Mouse (Mus musculus): ENCODE results near the gene Hoxa5.

Hoxa5 gene

DNA sequence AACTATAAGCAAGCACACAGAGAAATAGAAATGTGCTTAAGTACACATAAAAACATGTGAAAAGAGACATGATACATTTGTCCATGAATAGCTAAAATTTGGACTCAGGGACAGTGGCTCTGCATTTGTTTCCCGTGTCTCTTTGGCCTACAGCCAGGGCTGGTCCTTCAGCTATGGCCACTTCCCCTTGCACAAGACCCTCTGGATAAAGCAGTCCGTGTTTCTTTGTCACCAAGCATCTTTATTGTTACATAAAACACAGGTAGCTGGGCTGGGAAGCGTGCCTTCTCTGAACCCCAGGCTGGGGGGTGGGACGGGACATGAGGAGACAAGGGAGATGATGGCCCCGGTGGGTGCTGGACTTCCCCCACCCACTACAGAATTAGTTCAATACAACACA is 9.9 kb upstream of the Hoxa5 start:
- DNase-seq (ENCODE audit: low spot score) = no peak

DNA sequence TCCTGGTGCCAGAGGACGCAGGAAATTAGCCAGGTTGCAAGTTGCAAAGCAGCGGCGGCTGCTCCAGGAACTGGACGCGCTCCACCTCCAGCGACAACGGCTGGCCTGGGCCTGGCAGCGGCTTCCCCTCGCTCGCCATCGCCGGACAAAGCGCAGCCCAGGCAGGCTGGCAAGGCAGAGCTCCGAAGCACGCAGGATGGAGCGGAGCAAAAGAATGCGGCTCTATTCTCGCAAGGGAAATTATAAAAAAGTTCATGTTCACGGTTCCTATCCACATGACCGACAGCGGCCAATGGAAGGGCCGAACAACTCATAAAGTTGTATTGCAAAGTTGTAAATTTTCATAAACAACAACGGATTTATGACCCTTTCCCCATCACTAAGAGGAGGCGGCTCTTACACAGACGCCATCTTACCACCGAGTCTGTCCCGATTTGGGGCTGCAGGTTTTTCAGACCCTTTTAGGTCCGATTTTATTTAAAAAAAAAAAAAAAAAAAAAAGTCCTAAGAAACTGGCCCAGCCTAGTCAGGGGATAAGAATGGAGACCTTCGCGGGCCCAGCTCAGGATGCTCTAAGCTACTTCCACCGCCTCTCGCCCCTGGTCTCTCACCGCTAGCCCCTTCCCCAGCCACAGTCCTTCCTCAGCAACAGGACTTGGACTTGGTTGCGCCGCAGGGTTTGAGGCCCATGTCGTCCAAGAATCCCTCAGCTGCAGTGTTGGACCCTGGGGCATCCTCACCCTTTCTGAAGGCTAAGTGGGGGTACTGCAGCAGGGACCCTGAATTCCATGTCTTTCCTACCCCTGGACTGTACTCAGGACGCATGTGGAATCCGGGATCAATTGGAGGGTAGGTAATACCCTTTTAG is 9.0 kb upstream of the Hoxa5 start, which contains the start of the genes Hoxa3 and Gm28308:
Gene Hoxa3, minus strand, starts transcription at position 218 of the 868 bp plus-strand sequence.
Gene Gm28308, minus strand, starts transcription at position 221 of the 868 bp plus-strand sequence.
- no peak for DNase-seq (ENCODE audit: low spot score)

- DNase-seq (ENCODE audit: low spot score) = no peak
These were observed 8.2 kb upstream of the Hoxa5 start for GRCm38 (mm10) chr6:52212556-52213118.

DNA sequence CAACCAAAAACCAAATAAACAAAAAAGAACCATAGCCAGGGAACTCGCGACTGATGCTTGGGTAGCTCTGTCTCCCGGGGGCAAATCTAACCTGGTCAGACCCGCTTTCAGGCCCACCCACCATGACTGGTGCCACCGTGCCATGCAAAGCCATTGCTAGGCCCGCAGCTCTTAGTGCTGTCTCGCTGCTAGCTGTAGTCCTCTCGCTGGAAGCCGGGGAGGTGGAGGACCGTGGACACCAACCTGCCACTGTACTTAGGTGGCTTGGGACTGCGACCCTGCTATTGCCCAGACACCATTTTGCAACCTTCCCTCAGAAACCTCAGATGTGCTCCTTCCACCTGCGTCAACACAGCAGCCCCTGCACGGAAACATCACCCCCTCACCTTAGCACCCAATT is 7.6 kb upstream of the Hoxa5 start:
- no peak for DNase-seq (ENCODE audit: low spot score)

GRCm38 (mm10) chr6:52211170-52211935 is 7.0 kb upstream of the Hoxa5 start:
- DNase-seq (ENCODE audit: low spot score) = no peak

GRCm38 (mm10) chr6:52209685-52210046 is 5.3 kb upstream of the Hoxa5 start:
- DNase-seq (ENCODE audit: low spot score) = no peak

- DNase-seq (ENCODE audit: low spot score) = no peak
These were observed 4.7 kb upstream of the Hoxa5 start for GRCm38 (mm10) chr6:52208868-52209684.

DNA sequence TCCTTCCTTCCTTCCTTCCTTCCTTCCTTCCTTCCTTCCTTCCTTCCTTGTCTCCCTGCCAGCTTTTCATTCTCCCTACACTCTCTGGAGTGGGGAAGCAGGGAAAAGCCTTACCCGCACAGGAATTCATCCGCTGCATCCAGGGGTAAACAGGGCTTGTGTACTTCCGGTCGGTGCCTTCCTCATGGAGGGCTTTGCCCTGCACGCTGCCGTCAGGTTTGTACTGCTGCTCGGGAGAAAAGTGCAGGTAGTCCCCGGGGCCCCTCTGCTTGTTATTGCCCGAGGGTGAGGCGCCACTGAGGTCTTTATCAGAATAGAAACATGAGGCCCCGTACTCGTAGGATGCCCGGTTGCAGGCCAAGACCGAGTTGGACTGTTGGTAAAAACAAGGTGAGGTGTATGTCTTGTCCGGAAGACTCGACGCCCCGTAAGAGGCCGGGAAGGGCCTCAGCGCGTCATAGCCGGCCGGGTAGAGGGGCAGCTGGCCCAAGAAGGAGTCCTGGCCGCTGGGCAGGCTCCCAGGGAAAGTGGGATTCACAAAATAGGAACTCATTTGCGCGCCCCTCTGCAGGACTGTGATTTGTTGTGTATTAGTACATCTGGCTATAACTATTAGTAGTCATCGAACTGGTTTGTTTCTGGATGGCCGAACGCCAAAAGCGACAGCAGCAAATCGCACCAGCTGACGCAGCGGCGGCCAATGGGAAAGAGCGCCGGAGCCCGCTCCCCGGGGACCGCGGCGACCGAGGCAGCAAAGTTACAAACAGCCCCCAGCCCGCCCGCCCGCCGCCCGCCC is 3.9 kb upstream of the Hoxa5 start, which contains the start of gene Hoxa6:
Gene Hoxa6, minus strand, starts transcription at position 651 of the 796 bp plus-strand sequence.
- DNase-seq (ENCODE audit: low spot score) = no peak

DNA sequence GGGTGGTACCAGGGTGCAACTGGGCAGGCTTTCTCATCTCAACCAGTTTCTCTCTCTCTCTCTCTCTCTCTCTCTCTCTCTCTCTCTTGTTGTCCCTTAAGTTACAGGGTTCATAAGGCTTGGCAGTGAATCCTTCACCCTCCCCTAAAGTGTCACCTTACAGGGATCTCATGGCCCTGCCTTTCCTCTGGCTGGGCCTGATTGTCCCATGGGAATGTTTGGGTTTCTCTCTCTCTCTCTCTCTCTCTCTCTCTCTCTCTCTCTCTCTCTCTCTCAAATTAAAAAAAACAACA is 3.2 kb upstream of the Hoxa5 start:
- no peak for DNase-seq (ENCODE audit: low spot score)

GRCm38 (mm10) chr6:52206882-52207683 is 2.7 kb upstream of the Hoxa5 start:
- no peak for DNase-seq (ENCODE audit: low spot score)

GRCm38 (mm10) chr6:52205638-52206621 is 1.5 kb upstream of the Hoxa5 start:
- DNase-seq (ENCODE audit: low spot score) = no peak

DNA sequence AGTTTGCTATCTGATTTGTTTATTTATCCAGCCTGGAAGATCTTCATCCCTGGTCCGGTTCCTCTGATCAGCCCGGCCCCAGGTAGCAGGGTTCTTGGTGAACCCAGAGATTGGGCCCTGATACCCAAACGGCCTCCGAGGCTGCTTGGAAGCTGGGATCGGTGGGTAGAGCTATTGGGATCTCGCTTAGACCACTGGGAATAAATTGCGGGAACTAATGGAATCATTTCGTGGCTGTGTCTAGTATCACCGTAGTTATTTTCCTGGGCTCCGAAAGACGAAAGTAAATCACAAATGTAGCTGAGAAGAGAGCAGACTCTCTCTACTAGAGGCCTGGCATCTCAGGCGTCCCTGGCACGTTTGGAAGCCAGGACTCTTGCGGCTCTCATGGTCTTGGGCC is 834 bp upstream of the Hoxa5 start:
- no peak for DNase-seq (ENCODE audit: low spot score)

DNA sequence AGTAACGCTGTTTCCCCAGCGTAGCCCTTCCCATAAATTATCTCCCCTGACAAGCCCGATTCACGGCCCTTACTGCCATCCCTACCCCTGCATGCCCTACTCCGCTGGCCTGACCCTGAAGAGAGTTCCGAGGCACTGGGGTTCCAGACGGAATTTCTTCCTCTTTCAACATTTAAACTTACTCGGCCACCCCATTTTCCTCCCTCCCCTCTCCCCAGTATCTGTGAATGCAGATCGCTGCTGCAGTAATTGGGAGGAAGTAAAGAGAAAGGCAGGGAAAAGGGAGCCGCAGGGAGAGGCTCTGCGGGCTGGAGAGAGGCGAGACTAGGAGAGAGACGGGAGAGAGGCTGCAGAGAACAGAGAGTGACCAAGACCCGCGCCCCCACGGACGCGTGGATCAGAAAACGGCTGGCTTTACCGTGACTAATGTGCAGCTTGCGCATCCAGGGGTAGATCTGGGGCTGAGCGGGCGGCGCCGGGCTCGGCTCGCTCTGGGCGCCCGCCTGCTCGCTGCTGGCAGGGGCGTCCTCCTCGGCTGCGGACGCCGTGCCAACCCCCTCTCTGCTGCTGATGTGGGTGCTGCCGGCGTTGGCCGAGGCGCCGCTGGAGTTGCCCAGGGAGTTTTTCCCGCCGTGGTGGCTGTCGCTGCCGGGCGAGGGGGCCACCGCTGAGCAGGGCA is 877 bp downstream of the Hoxa5 start:
- DNase-seq (ENCODE audit: low spot score) = no peak

- no peak for DNase-seq (ENCODE audit: low spot score)
These were observed 1.3 kb downstream of the Hoxa5 start for GRCm38 (mm10) chr6:52203121-52203370.

GRCm38 (mm10) chr6:52202362-52203120 is 1.8 kb downstream of the Hoxa5 start:
- DNase-seq (ENCODE audit: low spot score) = no peak

GRCm38 (mm10) chr6:52201269-52201668 is 3.1 kb downstream of the Hoxa5 start:
- DNase-seq (ENCODE audit: low spot score) = no peak

- no peak for DNase-seq (ENCODE audit: low spot score)
These were observed 3.6 kb downstream of the Hoxa5 start for GRCm38 (mm10) chr6:52200751-52201250.
